Mouse (Mus musculus): ENCODE measurements at regions not wholly inside any gene's neighbourhood (a gene's known extent, or its start where the extent isn't known, plus 50 kb on each side); places are given as distances from the start of the nearest gene placed in this dataset.

DNA sequence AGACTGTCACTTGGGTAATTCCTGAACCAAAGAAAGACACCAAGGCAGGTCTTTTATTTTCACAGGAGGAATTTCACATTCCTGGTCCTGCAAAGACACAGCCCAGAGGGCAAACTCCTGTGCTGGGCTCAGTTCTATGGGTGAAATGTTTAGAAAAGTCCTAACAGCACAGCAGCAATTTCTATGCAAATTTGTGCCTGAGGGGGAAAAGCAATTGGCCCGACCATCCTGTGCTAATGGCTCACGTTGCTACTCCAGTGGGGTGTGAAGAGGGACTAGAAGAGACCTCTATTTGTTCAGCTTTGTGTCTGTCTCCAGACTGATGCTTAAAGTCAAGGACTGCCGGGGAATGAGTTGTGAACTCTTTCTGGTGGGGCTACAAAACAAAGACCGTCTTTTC lies 120.9 kb upstream of the Hnrnpa3 start:
- TF ChIP-seq POLR2AphosphoS5 (IDR thresholded peaks at IDR 0.05; ENCODE audit: insufficient replicate concordance, low read depth, low read length) = no peak
- TF ChIP-seq CTCF (IDR thresholded peaks at IDR 0.05; ENCODE audit: low read depth, low read length) = no peak
- no peak for TF ChIP-seq TAL1 (conservative IDR thresholded peaks at IDR 0.05; ENCODE audit: low read depth, low read length)

Data from G1E (cell line).